Mouse (Mus musculus) olfactory bulb, adult 2 months (tissue): ENCODE data around the gene Ifnar2.

Source experiments
- CTCF ChIP-seq: fragments of 200-500 bp; IDR thresholded peaks from 2 replicates; pipeline ENCODE4 v1.5.1; 2012; ENCODE audit warnings: low read depth, mild to moderate bottlenecking, low read length, moderate library complexity; ENCODE audit not compliant: insufficient read depth
- POLR2A ChIP-seq: fragments of 200-500 bp; IDR thresholded peaks from 2 replicates; pipeline ENCODE4 v1.6.1; 2012; ENCODE audit warnings: mild to moderate bottlenecking, low read depth, low read length, moderate library complexity; ENCODE audit not compliant: insufficient read depth

DNA sequence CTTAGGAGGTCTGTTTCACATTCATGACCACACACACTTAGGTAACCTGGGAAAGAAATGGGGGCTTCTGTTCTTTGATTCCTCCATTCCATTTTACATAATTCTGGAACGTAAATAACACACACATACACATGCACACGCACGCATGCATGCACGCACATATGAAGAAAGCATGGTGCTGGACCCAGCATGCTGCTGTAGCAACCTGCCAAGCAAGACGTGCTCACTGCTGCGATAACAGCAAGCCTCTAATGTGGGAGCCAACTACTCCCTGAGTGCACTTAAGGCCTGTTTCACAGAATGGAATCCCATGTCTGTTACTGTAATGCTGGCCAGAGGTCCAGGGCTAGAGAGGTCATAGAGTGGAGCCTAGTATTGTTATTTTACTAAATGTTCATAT lies 19.4 kb upstream of the Ifnar2 start:
- TF ChIP-seq POLR2A (no peak), CTCF (no peak)
